Mouse (Mus musculus): ENCODE data around the gene Pxdn. TPM values are rescaled to one million over a fixed set of nuclear protein-coding genes. Genes with fewer than 3 reads are reported as not detected.
A peak's percentile ranks its signal among the peaks of the same experiment; 100 is the strongest.

Pxdn gene
- total and polyA plus RNA-seq, 2 experiments from 2014 or later = 18.9 to 81.9 TPM

- H3K4me1 ChIP-seq (ENCODE audit: insufficient read depth, low read length) = no peaks in the 10 kb centered on the region
- H3K4me3 ChIP-seq (ENCODE audit: low read depth, low read length) = no peak overlapping the region
- ATAC-seq (ENCODE audit: low FRiP score) (no peak), DNase-seq (ENCODE audit: low spot score) (no peak)
- WGBS = 97% methylated on average over 1 of the region's 1 CpGs
- H3K4me2 ChIP-seq (ENCODE audit: low read depth, low read length, poor library complexity, severe bottlenecking) = no peak overlapping the region
- H3K27ac ChIP-seq (ENCODE audit: low read depth, low read length) = no peak overlapping the region
- H3K9ac ChIP-seq (replicated peaks; ENCODE audit: low read length, poor library complexity, severe bottlenecking) = no peak overlapping the region
- no peaks in the 10 kb centered on the region for H3K36me3 ChIP-seq (ENCODE audit: insufficient read depth, low read length)
- no peaks in the 10 kb centered on the region for H3K9me3 ChIP-seq (ENCODE audit: low read length)
- TF ChIP-seq CTCF (IDR thresholded peaks at IDR 0.05) = no peak
- no peaks in the 10 kb centered on the region for H3K27me3 ChIP-seq (ENCODE audit: insufficient read depth, low read length)
Observed at GRCm38 (mm10) chr12:30029111-30029510, 91.7 kb downstream of the Pxdn start.

- no peak for DNase-seq (ENCODE audit: low spot score)
- no peak for TF ChIP-seq CTCF (IDR thresholded peaks at IDR 0.05)
- 92% methylated on average over 5 of the region's 5 CpGs for whole genome bisulfite sequencing
- Histone ChIP-seq H3K4me1 (ENCODE audit: insufficient read depth, low read length) (no peaks in the 10 kb centered on the region), H3K27me3 (ENCODE audit: insufficient read depth, low read length) (no peaks in the 10 kb centered on the region), H3K4me2 (ENCODE audit: low read depth, low read length, poor library complexity, severe bottlenecking) (no peak overlapping the region), H3K36me3 (ENCODE audit: insufficient read depth, low read length) (no peaks in the 10 kb centered on the region), H3K4me3 (ENCODE audit: low read depth, low read length) (no peak overlapping the region), H3K27ac (ENCODE audit: low read depth, low read length) (no peak overlapping the region), H3K9me3 (ENCODE audit: low read length) (no peaks in the 10 kb centered on the region), H3K9ac (replicated peaks; ENCODE audit: low read length, poor library complexity, severe bottlenecking) (no peak overlapping the region)
- ATAC-seq (ENCODE audit: low FRiP score) = no peak
Observed at GRCm38 (mm10) chr12:30030571-30030970, 93.2 kb downstream of the Pxdn start.

- H3K4me2 ChIP-seq (ENCODE audit: low read depth, low read length, poor library complexity, severe bottlenecking) = no peak overlapping the region
- no peak overlapping the region for H3K9ac ChIP-seq (replicated peaks; ENCODE audit: low read length, poor library complexity, severe bottlenecking)
- H3K4me1 ChIP-seq (ENCODE audit: insufficient read depth, low read length) = peaks cover 3% of the 10 kb centered on the region; the same call in 1 of the 2 replicates
- DNase-seq (ENCODE audit: low spot score) (no peak), ATAC-seq (ENCODE audit: low FRiP score) (no peak)
- H3K4me3 ChIP-seq (ENCODE audit: low read depth, low read length) = no peak overlapping the region
- H3K27me3 ChIP-seq (ENCODE audit: insufficient read depth, low read length) = no peaks in the 10 kb centered on the region
- TF ChIP-seq CTCF (IDR thresholded peaks at IDR 0.05) = no peak
- no peaks in the 10 kb centered on the region for H3K36me3 ChIP-seq (ENCODE audit: insufficient read depth, low read length)
- 86% methylated on average over 5 of the region's 5 CpGs for WGBS
- H3K9me3 ChIP-seq (ENCODE audit: low read length) = no peaks in the 10 kb centered on the region
- no peak overlapping the region for H3K27ac ChIP-seq (ENCODE audit: low read depth, low read length)
Observed at GRCm38 (mm10) chr12:30034681-30035080, 97.3 kb downstream of the Pxdn start.

- no peak for ATAC-seq (ENCODE audit: low FRiP score)
- H3K9me3 ChIP-seq (ENCODE audit: low read length) = no peaks in the 10 kb centered on the region
- no peak overlapping the region for H3K4me2 ChIP-seq (ENCODE audit: low read depth, low read length, poor library complexity, severe bottlenecking)
- H3K27ac ChIP-seq (ENCODE audit: low read depth, low read length) = 0 out of 2 replicates have a peak overlapping the region, but pooled peaks have one; percentile 27
- no peak for DNase-seq (ENCODE audit: low spot score)
- 33% methylated on average over 1 of the region's 1 CpGs for WGBS
- no peak for TF ChIP-seq CTCF (IDR thresholded peaks at IDR 0.05)
- H3K9ac ChIP-seq (replicated peaks; ENCODE audit: low read length, poor library complexity, severe bottlenecking) = no peak overlapping the region
- H3K36me3 ChIP-seq (ENCODE audit: insufficient read depth, low read length) = no peaks in the 10 kb centered on the region
- no peak overlapping the region for H3K4me3 ChIP-seq (ENCODE audit: low read depth, low read length)
- H3K4me1 ChIP-seq (ENCODE audit: insufficient read depth, low read length) = peaks cover 3% of the 10 kb centered on the region; the same call in 1 of the 2 replicates
- H3K27me3 ChIP-seq (ENCODE audit: insufficient read depth, low read length) = no peaks in the 10 kb centered on the region
Observed at GRCm38 (mm10) chr12:30035406-30035805, 98.0 kb downstream of the Pxdn start.

GRCm38 (mm10) chr12:30035841-30036568, 98.6 kb downstream of the Pxdn start:
- H3K36me3 ChIP-seq (ENCODE audit: insufficient read depth, low read length) = no peaks in the 10 kb centered on the region
- DNase-seq (ENCODE audit: low spot score) (no peak), ATAC-seq (ENCODE audit: low FRiP score) (no peak)
- no peaks in the 10 kb centered on the region for H3K9me3 ChIP-seq (ENCODE audit: low read length)
- no peak overlapping the region for H3K4me2 ChIP-seq (ENCODE audit: low read depth, low read length, poor library complexity, severe bottlenecking)
- TF ChIP-seq CTCF (IDR thresholded peaks at IDR 0.05) = no peak
- H3K27ac ChIP-seq (ENCODE audit: low read depth, low read length) = peak overlapping the region; percentile 27; the same call in 1 of the 2 replicates
- no peaks in the 10 kb centered on the region for H3K27me3 ChIP-seq (ENCODE audit: insufficient read depth, low read length)
- no peak overlapping the region for H3K9ac ChIP-seq (replicated peaks; ENCODE audit: low read length, poor library complexity, severe bottlenecking)
- H3K4me1 ChIP-seq (ENCODE audit: insufficient read depth, low read length) = peaks cover 3% of the 10 kb centered on the region; the same call in 1 of the 2 replicates
- H3K4me3 ChIP-seq (ENCODE audit: low read depth, low read length) = no peak overlapping the region

GRCm38 (mm10) chr12:30036569-30037055, 99.2 kb downstream of the Pxdn start:
- no peak for TF ChIP-seq CTCF (IDR thresholded peaks at IDR 0.05)

More at GRCm38 (mm10) chr12:30036569-30037055, 99.2 kb downstream of the Pxdn start:
- Histone ChIP-seq H3K9me3 (ENCODE audit: low read length) (no peaks in the 10 kb centered on the region), H3K4me2 (ENCODE audit: low read depth, low read length, poor library complexity, severe bottlenecking) (no peak overlapping the region), H3K4me3 (ENCODE audit: low read depth, low read length) (no peak overlapping the region), H3K9ac (replicated peaks; ENCODE audit: low read length, poor library complexity, severe bottlenecking) (no peak overlapping the region), H3K27ac (ENCODE audit: low read depth, low read length) (0 out of 2 replicates have a peak overlapping the region, but pooled peaks have one; percentile 27), H3K4me1 (ENCODE audit: insufficient read depth, low read length) (peaks cover 3% of the 10 kb centered on the region; the same call in 1 of the 2 replicates), H3K36me3 (ENCODE audit: insufficient read depth, low read length) (no peaks in the 10 kb centered on the region), H3K27me3 (ENCODE audit: insufficient read depth, low read length) (no peaks in the 10 kb centered on the region)
- 31% methylated on average over 4 of the region's 4 CpGs for WGBS
- peak; percentile 82 for DNase-seq (ENCODE audit: low spot score)
- peak; percentile 83 for ATAC-seq (ENCODE audit: low FRiP score)

Measured in midbrain, postnatal 0 days (tissue).